Mouse (Mus musculus) kidney, adult 11 months (tissue): ENCODE measurements at regions not wholly inside any gene's neighbourhood (a gene's known extent, or its start where the extent isn't known, plus 50 kb on each side); places are given as distances from the start of the nearest gene placed in this dataset.

Experiments
- DNase-seq: peaks from one replicate; pipeline ENCODE4 v3.0.0; 2022

DNA sequence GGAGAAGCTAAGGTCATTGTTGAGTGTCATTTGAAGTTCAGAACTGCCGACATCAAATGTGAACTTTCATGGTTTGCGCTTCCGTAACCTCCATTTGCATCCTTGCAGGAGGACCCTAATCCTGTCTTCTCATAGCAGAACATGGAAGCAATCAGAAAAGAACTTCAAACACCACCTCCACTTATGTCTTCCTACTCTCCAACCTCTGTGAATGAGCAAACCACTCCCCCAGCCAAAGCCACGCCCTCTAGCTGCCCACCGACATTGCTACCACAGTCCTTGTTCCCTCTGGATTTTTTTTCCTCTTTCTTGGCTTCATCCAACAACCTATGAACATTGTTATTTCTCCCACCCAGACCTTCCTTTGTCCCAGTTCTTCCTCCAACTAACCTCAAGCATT lies 149.9 kb downstream of the Kdr start:
- DNase-seq, result no peak

DNA sequence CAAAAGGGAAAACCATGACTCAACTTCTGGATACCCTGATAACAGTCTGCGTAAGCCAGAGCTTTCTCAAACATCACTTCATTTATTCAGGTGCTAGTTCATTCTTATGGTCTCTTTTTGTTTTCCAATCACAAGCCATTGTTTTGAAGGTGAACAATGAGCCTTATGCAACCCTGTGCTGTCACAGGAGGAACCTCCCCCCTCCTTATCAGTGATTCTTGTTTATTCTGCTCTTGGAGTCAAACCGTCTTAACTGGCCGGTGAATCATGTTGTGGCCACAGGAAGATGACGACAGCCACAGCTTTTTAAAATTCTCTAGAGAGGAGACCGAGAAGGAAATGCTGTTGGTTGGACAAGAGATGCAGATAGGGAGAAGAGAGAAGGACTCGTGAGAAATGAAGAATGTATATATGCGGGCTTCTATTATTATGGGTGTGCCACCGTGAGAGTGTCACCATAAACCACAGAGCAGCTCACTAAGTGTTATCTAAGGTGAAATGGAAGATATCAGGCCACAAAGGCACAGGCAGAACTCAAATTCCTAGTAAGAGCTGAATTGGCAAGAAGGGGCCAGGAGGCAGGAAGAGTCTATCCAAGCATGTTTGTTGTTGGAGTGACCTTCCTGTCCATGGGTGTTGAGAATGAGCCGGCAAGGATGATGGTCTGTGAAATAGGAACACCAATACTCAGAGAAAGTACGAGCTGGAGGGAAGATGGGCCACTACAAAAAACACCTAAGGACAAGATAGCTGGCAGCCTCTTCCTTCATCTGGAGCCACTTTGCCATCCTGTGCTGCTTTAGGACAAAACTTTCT lies 151.8 kb downstream of the Kdr start:
- peak; percentile 7 for DNase-seq

DNA sequence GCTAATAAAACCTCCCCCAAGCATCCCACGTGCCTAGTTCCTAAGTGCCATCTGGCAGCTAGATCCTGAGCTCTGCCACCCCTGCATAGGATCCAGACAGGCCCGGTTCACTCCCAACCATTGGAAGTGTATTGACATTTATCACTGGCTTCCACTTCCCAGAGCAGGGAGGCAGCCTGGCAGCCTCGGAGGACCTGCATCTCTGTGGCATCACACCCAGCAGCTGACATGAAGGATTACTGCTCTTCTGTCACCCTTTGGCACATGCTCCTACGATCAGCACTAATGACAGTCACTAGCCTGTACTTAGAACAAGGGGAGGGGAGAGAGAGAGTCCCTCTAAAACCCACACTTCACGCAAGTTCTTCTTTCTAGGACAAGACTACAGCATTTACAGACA lies 152.7 kb downstream of the Kdr start:
- DNase-seq, result no peak

DNA sequence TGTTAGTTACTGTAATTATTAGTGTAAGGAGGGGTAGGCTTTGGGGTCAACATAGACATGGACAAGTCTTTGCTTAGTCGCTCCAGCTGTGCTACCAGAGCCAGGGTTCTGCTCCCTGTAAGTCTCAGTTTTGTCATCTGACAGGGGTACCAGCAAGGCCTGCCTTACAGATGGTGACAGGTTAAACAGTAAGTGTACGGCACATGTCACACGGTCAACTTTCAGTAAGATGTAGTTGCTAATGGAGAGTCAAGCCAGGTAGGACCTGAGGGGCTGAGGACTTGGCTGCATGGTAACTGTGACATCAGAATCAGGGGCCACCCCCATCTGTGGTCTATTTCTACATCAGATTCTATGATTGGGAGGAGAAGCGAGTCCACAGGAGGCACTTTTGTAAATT lies 153.6 kb downstream of the Kdr start:
- DNase-seq, result no peak

DNA sequence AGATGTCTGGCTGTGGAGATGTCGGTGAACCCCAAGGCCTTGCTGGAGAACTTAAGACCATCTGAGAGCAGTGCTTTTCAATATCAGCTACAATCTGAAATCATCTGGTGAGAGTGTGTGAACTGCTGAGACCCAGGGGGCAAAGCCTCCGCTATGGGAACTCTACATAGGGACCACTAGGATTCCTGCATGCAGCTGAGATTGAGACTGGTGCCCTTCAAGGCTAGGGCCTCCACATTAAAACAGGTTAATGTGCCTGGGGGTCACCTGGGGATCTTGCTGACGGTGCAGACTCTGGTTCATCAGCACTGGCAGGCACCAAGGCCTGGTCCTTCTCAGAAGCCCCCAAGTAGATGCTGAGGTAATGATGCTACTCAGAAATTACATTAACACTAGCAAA lies 154.6 kb downstream of the Kdr start:
- DNase-seq, result no peak

DNA sequence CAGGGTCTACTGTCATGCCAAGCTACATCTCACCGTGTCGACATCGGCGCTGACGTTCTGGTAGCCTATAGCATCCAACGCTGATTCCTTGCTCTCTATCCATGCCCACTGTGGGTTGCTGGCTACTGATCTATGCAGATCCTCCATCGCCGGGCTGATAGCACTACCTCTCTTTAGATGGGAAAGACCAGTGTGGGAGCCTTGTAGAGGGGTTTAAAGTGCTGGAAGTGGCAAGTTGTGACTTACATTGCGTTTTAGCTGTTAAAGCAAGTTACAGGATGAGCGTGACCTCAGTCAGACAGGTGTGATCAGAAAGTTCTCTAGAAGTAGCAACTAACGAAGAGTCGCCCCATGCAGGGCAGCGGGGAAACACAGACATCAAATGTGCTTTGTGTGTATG lies 160.9 kb downstream of the Kdr start:
- no peak for DNase-seq

DNA sequence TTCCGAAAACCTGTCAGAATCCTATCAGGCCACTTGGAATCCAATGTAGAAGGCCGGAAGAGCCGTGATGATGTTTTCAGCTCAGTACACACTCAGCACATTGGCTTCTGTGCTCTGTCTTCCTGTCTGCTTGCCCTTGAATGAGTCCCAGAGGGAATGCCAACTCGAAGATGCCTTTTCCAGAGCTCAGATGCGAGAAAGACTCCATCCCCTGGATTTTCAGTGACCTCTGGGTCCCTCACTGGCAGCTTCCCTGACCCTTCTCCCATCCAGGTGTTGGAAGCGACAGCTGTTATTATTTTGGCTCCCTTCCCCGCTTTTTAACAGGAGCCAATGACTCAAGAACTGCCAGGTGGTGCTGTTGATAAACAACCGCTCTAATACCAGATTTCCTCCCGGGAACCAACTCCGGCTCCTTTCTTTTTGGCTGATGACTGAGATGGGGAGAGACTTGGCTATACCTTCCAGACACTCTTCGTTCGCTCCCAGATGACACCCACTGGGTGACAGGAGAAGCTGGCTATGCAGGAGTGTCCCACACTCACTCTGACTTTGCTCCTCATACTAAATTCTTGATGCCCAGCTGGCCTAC lies 163.8 kb downstream of the Kdr start:
- peak; percentile 21 for DNase-seq

DNA sequence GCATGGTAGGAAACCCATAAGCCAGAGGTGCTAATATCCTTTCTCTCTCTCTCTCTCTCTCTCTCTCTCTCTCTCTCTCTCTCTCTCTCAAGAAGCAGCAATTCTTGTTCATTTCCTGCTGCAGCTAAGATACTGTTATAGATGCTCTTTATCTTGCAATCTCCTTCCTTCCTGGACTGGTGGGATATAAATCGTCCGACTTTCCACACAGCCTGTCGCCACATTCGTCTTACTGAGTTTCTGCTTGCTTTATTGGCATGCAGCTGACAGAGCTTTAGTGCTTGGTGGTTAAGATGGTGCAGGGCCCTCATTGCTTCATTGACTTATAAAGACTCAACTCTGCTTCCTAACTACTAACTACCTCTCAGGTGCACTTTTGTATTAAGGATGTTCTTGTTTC lies 165.6 kb downstream of the Kdr start:
- no peak for DNase-seq

DNA sequence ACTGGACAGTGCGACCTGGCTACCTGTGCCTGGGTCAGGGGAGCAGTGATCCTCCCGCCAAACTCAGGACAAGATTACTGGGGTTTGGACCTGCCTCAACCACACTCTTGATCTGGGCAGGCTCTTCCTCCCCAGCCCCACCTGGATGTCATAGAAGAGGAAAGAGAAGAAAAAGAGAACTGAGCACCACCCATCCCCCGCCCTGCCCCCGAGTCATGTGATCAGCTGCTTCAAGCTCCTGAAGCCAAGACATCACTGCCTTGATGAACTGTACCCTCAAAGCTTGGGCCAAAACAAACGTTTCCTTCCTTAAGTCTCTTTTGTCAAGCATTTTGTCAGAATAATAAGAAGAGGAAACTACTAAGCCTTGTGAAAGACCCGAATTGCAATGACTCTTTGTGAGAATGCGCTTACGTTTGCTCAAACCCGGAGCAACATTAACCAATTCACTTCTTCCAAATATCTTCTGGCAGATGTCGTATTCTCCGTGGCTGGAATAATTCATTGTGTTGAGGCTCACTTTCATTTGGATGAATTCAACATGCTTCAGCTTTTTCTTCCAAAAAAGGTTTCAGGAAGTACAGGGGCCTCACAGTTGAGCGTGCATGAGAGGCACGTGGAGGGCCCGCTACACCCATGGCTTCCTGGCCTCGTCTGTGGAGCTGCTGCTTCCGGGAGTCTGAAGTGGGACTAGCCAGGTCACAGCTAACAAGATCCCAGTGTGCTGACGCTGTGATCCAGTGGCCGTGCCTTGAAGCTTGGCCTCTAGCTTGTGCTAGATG lies 169.5 kb downstream of the Kdr start:
- DNase-seq, result no peak

DNA sequence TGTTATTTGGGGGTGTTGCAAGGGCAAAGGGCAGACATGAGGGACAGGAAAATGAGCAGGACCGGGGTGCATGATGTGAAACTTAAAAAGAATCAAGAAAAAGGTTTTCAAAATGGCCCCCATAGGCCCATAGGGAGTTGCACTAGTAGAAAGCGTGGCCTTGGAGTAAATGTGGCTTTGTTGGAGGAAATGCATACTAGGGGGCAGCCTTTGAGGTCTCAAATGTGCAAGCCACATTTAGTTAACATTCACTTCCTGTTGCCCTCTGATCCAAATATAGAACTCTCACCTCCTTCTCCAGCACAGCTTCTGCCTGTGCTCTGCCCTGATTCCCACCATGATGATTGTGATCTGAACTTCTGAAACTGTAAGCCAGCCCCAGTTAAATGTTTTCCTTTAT lies 173.2 kb downstream of the Kdr start:
- DNase-seq, result no peak

DNA sequence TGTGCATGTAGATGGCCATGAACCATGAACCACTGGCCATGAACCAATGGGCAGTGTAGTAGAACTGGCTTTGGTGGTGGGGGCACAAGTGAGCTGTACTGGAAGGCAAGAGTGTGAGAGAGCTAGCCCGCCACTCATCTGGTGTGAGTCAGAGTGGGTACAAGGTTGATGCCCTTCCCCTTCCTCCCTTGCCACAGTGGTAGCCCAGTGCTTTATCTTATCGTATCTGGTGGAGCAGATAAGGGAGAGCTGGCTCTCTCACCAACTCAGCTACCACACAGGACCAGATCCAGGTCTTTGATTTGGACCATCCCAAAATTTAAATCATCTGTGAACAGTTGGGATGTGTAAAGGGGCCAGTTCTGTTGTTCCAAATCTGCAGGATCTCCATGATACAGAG lies 173.9 kb downstream of the Kdr start:
- DNase-seq, result no peak

DNA sequence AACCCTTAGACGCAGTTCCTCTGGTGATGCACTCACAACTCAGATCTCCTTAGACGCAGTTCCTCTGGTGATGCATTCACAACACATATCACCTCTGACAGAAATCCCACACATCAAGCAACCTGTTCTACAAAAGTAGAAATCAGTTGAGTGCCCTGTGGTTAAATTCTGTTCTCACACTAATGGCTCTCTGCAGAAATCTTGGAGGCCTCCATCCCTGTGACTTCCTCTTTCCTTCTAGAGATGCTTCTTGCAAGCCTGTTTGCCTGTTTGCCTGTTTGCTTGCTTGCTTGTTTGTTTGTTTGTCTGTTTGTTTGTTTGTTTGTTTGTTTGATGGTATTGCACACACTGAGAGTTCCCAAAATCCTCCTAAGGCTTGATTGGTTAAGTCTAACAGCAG lies 175.2 kb downstream of the Kdr start:
- no peak for DNase-seq

DNA sequence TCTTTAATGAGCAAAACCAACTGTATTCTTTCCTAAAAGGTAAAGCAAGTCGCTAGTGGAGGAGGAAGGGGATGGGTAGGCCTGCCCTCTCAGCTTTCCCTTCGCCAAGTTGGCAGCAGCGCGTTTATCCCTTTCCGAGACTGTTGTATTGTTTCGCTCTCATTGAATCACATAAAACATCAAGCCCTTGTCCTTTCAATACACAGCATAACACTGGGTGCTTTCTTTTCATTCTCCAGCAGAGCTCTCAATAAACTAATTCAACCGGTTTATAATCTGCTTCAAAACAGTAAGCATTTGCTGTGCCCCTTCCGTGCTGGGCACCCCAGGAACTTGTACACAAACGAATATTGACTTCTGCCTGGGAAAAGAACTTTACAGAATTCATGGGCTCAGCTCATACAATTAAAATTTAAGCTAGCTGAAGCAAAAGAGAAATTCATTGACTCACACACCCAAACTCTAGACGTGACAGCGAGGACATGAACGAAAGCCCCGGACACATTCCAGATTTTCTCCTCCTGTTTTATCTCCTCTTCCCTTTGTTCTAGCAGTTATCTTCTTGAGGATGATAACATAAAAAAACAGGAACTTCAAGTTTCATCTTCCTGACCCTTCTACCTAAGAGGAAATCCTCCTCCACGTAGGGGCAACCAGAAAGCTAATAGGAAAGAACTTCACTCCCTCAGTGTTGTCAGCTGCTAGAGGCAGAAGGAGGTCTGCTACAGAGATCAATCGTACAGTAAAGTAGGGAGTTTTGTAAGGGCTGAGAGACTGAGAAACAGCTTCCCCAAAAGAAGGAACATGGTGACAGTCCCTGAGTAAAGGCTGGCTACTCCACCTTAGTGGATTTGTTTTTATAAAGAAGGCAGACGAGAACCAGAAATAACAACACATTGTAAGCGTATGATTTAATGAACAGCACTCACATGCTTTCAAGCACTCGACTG lies 177.9 kb downstream of the Kdr start:
- no peak for DNase-seq

DNA sequence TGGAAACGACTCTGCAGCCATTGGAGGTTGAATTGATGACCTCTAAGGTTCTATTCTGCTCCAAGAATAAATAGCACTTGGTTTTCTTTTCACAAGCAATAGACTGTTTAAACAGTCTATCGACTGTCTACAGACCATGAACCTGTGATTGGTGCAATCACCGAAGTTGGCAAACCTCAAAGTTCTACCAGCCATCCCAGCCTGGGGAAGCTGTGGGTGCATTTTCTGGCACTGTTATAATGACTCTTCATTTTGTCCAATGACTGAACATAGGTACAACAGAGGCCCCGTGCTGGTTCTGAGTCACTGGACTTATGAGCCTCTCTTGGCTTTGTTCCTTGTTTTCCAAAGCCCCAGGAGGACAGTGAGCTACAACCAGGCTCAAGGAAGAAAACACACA lies 178.6 kb downstream of the Kdr start:
- no peak for DNase-seq

DNA sequence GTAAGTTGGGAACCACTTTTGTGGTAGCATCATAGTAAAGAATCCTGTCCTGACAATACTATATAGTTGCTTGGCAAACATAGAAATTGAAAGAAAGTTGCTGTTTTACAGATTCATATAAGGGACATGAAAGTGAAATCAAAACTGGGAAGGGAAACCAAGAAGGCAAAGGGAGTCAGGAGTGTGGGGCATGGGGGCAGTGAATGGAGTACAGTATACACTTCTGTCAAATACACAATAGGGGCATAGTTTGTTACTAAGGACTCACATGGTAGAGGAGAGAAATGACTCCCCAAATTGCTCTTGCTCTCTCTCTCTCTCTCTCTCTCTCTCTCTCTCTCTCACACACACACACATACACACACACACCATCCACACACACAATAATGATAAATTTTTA lies 185.1 kb downstream of the Kdr start:
- no peak for DNase-seq

DNA sequence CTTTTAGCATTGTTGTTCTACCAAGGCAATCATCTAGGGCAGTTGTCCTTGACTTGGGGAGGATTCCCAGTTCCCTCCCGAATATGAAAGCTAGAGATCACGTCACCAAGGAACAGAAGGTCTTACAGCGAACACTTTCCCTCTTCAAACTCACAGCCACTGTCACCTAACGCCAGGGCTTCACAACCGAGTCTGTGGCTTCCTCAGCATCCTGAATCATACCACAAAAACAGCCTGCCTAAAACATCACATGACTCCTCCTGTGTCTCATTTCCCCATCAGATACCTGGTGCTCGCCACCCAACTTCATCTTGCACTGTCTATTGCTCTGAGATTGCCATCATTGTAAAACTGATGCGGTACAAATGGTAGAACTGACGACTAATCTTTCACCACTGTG lies 186.5 kb downstream of the Kdr start:
- no peak for DNase-seq

DNA sequence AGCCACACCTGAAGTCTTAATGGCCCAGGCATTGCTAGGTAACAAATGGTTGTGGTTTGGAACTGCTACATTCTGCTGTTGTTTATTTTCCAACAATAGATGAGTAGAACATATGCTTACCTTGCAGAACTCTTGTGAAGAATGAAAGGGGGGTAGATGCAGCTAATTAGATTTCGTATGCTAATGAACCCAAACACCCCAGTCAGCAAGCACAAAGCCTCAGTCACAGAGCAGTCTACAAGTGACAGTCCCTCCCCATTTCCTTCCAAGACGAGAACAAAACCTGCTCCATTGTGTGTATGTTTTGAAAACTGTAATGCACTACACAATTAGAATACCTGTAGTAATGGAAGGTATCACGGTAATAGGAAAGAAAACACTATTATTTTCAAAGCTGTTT lies 190.2 kb downstream of the Kdr start:
- no peak for DNase-seq

DNA sequence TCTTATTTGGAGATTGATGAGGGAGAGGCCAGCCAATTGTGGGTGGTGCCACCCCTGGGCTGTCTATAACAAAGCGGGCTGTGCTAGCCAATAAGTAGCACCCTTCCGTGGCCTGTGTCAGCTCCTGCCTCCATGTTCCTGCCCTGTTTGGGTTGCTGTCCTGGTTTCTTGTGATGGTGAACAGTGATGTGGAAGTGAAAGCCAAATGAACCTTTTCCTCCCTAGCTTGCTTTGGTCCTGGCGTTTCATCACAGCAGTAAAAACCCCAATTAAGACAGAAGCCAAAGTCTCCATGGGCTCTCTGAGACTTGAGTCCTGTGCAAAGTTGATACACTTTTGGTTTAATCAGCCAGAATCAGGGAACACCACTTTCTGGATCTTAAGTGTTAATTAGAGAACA lies 192.1 kb downstream of the Kdr start:
- DNase-seq, result no peak

DNA sequence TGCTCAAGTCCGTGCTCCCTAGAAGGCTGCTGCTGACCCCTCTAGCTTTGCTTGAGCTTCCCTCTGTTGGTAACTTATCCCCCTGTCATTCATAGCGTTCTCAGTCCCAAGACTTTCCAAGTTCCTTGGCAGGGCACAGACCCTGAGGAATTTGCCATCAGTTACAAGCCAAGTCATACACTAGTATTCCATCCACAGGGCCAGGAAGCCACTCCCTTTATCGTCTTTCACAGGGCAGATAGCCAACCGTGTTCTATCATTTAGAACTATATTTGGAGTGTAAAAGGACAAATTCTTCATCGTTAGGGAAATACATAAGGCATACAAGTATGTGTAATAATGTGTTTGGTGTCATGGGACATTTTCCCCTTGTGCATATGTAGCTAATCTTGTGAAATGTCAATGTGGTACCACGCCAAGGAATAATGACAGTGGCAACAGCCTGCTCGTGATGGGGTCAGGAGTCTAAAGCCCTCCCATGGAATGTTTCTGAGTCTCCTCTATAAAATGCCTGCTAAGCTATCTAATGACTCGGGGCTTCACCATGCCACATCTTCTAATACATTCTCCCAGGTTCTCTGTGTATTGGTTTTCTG lies 193.2 kb downstream of the Kdr start:
- no peak for DNase-seq

DNA sequence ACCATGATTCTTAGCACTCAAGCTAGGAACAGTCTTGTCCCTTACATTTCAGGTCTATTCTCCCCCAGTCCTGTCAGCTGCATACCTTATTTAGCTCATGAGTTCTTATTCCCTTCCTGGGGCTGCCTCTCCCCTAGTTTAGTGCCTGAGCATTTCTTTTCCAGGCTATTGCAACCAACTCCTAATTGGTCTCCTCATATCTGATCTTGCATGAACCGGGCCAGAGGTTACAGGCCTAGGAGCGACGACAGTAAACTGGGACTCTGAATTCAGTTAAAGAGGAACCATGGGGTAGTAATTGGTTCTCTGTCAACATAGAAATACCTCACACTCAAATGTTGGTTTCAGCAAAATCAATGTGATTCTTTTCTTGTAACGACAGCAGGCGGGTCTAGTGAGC lies 195.9 kb downstream of the Kit start:
- no peak for DNase-seq

DNA sequence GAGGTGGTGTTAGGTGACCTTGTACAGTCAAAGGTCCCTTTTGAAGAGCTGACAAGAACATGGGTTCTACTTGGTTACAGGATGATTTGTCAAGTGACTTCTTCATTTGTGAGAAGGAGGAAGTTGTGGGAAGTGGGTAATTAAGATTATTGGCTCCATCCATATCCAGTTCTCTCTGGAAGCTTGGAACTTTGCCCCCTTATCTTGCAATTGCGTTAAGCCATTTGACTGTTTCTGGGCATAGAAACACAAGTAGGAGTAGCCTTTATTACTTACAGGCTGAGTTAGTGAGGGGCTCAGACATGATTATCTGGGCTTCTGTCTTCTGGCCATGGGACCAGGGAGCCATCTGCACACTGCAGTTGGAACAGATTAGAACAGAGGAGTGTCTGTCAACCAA lies 192.5 kb downstream of the Kit start:
- no peak for DNase-seq

DNA sequence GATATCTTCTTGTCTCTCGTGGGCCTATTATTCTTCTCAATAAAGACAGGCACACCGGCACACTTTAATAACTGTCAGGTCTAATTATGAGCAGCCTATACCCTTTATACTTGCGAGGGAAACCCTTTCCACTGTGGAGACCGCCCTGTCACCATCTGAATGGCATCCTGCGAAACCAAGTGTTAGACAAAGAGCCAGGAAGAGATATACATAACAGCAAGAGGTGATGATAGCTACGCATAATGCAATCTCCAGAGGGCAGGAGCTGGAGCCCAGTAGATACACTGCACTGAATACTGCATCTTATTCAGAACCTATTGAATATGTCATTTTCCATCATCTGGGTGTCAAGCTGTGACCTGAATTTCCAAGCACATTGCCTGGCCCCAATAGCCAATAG lies 187.7 kb downstream of the Kit start:
- no peak for DNase-seq
